8 mouse cellular contexts compared by ENCODE assay signal in the genomic region with DNA sequence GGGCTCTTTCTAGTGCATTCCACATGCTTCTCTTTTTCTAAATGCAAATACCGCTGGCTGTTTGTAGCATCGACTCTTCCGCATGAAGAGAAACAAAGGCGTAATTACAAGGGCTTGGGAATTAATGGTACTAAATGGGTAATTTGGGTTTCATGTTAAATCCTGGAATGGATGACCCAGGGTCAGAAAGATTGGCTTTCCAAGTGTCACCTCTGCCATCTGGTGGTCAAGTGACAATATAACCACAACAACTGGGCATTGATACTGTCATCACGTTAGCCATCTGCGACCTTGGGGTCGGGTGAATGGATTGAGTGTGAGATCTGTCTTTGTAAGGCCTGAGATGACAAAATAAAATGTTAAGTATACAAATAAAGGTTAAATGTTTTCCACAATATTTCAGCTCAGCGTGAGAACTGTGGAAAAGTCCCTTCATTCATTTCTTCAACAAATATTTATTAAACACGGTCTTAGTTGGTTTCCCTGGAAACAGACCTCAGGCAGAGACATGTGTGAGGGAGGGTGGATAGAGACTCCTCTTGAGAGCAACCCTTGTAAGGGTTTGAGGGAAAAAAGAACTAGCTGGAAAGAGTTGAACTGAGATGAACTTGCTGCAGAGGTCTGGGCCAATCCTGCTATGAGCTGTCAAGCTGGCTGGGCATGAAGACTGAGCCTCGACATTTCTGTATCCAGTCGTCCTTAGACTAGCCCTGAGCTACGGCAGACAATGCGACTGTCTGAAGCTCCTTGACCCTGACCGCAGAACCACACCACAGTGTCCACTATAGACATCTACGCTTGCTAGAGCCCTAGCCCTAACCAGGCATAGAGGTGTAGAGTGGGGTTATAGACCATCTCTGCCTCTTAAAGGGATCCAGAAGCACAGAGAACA. TPM values are rescaled to one million over a fixed set of nuclear protein-coding genes. Genes with fewer than 3 reads are reported as not detected.
DNase-seq lines count a peak whose midpoint lies in the region; ATAC-seq lines count a peak whose summit lies in the region.
"Had no signal": no experiment of that assay in that cellular context is flagged by ENCODE, and none has a peak within 500 bp of the region (broad histone marks: within the 10 kb centered on the region; RNA-seq: fewer than 3 reads in every experiment).

No protein-coding gene starts in this region.

- DNase-seq in neural tube, embryonic 10.5 days (ENCODE audit: extremely low spot score, low spot score), result peak; percentile 27
- DNase-seq in adrenal gland, postnatal 14 days, result peak; percentile 70
- no peak for DNase-seq in urinary bladder, postnatal 4 days (ENCODE audit: low spot score in 2 of 2)
- no peak for DNase-seq in right cerebral cortex, postnatal 10 days (ENCODE audit: low spot score in 2 of 2)

- no peaks in the 10 kb centered on the region for H3K27me3 ChIP-seq in neural tube, embryonic 15.5 days (replicated peaks)

- no peak overlapping the region for H3K9ac ChIP-seq in neural tube, embryonic 15.5 days (replicated peaks)

- H3K9me3 ChIP-seq in neural tube, embryonic 15.5 days (replicated peaks), result no peaks in the 10 kb centered on the region

- H3K4me1 ChIP-seq in neural tube, embryonic 15.5 days, result 0 out of 2 replicates have a peak, but pooled peaks cover 4% of the 10 kb centered on the region

- H3K36me3 ChIP-seq in neural tube, embryonic 15.5 days, result no peaks in the 10 kb centered on the region

- no peak overlapping the region for H3K27ac ChIP-seq in neural tube, embryonic 15.5 days (replicated peaks)

- no peak for ATAC-seq in neural tube, embryonic 15.5 days (ENCODE audit: low FRiP score)
- peak; percentile 69 for ATAC-seq in granulocyte monocyte progenitor cell, adult 5-6 weeks (replicated peaks; ENCODE audit: poor library complexity, severe bottlenecking)
- ATAC-seq in megakaryocyte-erythroid progenitor cell, adult 5-6 weeks (replicated peaks; ENCODE audit: low FRiP score, low TSS enrichment, poor library complexity, severe bottlenecking), result peak; percentile 84

- no peak overlapping the region for H3K4me2 ChIP-seq in neural tube, embryonic 15.5 days

- 36% methylated on average over 15 of the region's 15 CpGs for WGBS in neural tube, embryonic 15.5 days

- no peak overlapping the region for H3K4me3 ChIP-seq in neural tube, embryonic 15.5 days (replicated peaks)
- H3K4me3 ChIP-seq: erythroblast, embryonic 14.5 days had no signal

RNA-seq across cellular contexts. Expression of a gene that starts 14.7 kb away (rescaled TPM):
- polyA plus RNA-seq in neural tube, embryonic 15.5 days (2015; fragmentation: Nextera tagmentation; extraction: Ambion mirVana), result 5.2 and 7.0 TPM in 2 replicates
- 18.9 and 19.6 TPM in 2 replicates for total RNA-seq in adrenal gland, postnatal 14 days (2021)
- 39.3 and 40.6 TPM in 2 replicates for total RNA-seq in granulocyte monocyte progenitor cell, adult 5-6 weeks (2014; fragmentation: Nextera tagmentation)
- 37.6 and 43.8 TPM in 2 replicates for total RNA-seq in granulocyte monocyte progenitor cell, adult 5-6 weeks (2017)
- 34.5 and 53.4 TPM in 2 replicates for total RNA-seq in megakaryocyte-erythroid progenitor cell, adult 5-6 weeks (2014; fragmentation: Nextera tagmentation)
- total RNA-seq in megakaryocyte-erythroid progenitor cell, adult 5-6 weeks (2017), result 34.0 and 39.4 TPM in 2 replicates

RNA-seq across cellular contexts. Expression of a gene that starts 31.0 kb away (rescaled TPM):
- 1.7 and 2.3 TPM in 2 replicates for polyA plus RNA-seq in neural tube, embryonic 15.5 days (2015; fragmentation: Nextera tagmentation; extraction: Ambion mirVana)
- total RNA-seq in adrenal gland, postnatal 14 days (2021), result 7.1 and 7.6 TPM in 2 replicates
- 0.32 and 0.43 TPM in 2 replicates for total RNA-seq in granulocyte monocyte progenitor cell, adult 5-6 weeks (2014; fragmentation: Nextera tagmentation)
- 0.43 TPM in 1 of 2 replicates, not detected in the other for total RNA-seq in granulocyte monocyte progenitor cell, adult 5-6 weeks (2017)
- not detected in 2 replicates for total RNA-seq in megakaryocyte-erythroid progenitor cell, adult 5-6 weeks (2014; fragmentation: Nextera tagmentation)
- total RNA-seq in megakaryocyte-erythroid progenitor cell, adult 5-6 weeks (2017), result not detected in 2 replicates
- polyA plus RNA-seq: erythroblast, embryonic 14.5 days had no signal

Comparison
In these comparisons a context has a peak if more than half of its experiments do, and no peak if none do; other contexts are left out.
1. DNase-seq: peak in neural tube, embryonic 10.5 days (single experiment) and adrenal gland, postnatal 14 days (single experiment); none in urinary bladder, postnatal 4 days (0 of 2) and right cerebral cortex, postnatal 10 days (0 of 2).